Comparison of ENCODE assay signal across 7 mouse cellular contexts in the genomic region with DNA sequence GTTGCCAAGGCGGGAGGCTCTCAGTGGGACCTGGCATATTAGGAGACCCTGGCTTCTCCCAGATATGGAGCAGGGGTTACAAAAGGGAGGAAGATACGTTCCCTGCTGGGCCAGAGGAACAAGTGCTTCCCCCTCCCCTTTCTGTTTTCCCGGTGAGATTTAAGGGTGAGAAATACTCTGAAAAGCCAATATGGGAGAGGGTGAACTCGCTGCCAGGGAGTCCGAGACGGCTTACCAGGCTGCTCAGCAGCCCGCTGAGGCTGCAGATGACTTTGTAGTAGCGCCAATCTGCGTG. TPM values are rescaled to one million over a fixed set of nuclear protein-coding genes. Genes with fewer than 3 reads are reported as not detected.
A peak's percentile ranks its signal among the peaks of the same experiment; 100 is the strongest.
DNase-seq lines count a peak whose midpoint lies in the region; ATAC-seq and TF ChIP-seq lines count a peak whose summit lies in the region.

No protein-coding gene starts in this region.

- DNase-seq in liver, adult 2 months (ENCODE audit: extremely low read depth, low read depth, low spot score) = no peak
- DNase-seq in liver = no peak
- no peak for DNase-seq in forebrain, embryonic 11.5 days (ENCODE audit: low spot score)
- DNase-seq in urinary bladder, postnatal 25 days (ENCODE audit: low spot score) = no peak

- H3K4me3 ChIP-seq in liver, adult 2 months (ENCODE audit: insufficient read depth, low read depth, low read length) = peak overlapping the region; percentile 44
- H3K4me3 ChIP-seq in forebrain, embryonic 11.5 days (ENCODE audit: low read depth, low read length) = peak overlapping the region; percentile 25
- peak overlapping the region; percentile 33 for H3K4me3 ChIP-seq in intestine, embryonic 15.5 days (replicated peaks)
- peak overlapping the region; percentile 31 for H3K4me3 ChIP-seq in neural tube, embryonic 13.5 days

- ATAC-seq in forebrain, embryonic 11.5 days (replicated peaks; ENCODE audit: low FRiP score) = no peak
- no peak for ATAC-seq in intestine, embryonic 15.5 days
- no peak for ATAC-seq in neural tube, embryonic 13.5 days (ENCODE audit: low read depth)
- no peak for ATAC-seq in erythroblast, adult 5-6 weeks (replicated peaks; ENCODE audit: low FRiP score, poor library complexity, severe bottlenecking)

- H3K27ac ChIP-seq in liver, adult 2 months (replicated peaks; ENCODE audit: insufficient read depth, low read depth, low read length) = peak overlapping the region; percentile 26
- H3K27ac ChIP-seq in forebrain, embryonic 11.5 days (ENCODE audit: low read depth, low read length) = no peak overlapping the region
- H3K27ac ChIP-seq in intestine, embryonic 15.5 days = peak overlapping the region; percentile 13; the same call in 1 of the 2 replicates
- H3K27ac ChIP-seq in neural tube, embryonic 13.5 days (replicated peaks) = peak overlapping the region; percentile 75

- peak overlapping the region; percentile 7 for H3K9ac ChIP-seq in liver, adult 2 months (ENCODE audit: low read depth, low read length)
- 0 out of 2 replicates have a peak overlapping the region, but pooled peaks have one; percentile 40 for H3K9ac ChIP-seq in forebrain, embryonic 11.5 days (ENCODE audit: low read length)
- H3K9ac ChIP-seq in intestine, embryonic 15.5 days = peak overlapping the region; percentile 47
- peak overlapping the region; percentile 61 for H3K9ac ChIP-seq in neural tube, embryonic 13.5 days

- no peaks in the 10 kb centered on the region for H3K36me3 ChIP-seq in liver, adult 2 months (ENCODE audit: control insufficient read depth, insufficient read depth, low read length)
- no peaks in the 10 kb centered on the region for H3K36me3 ChIP-seq in forebrain, embryonic 11.5 days (ENCODE audit: control insufficient read depth, insufficient read depth, low read length)
- no peaks in the 10 kb centered on the region for H3K36me3 ChIP-seq in intestine, embryonic 15.5 days
- H3K36me3 ChIP-seq in neural tube, embryonic 13.5 days = no peaks in the 10 kb centered on the region

- H3K79me2 ChIP-seq in liver, adult 2 months (ENCODE audit: control insufficient read depth, insufficient read depth, low read length) = no peaks in the 10 kb centered on the region

- H3K4me2 ChIP-seq in forebrain, embryonic 11.5 days (ENCODE audit: low read depth, low read length, severe bottlenecking) = peak overlapping the region; percentile 64
- peak overlapping the region; percentile 79 for H3K4me2 ChIP-seq in intestine, embryonic 15.5 days (replicated peaks)
- peak overlapping the region; percentile 65 for H3K4me2 ChIP-seq in neural tube, embryonic 13.5 days

- H3K4me1 ChIP-seq in liver, adult 2 months (ENCODE audit: control insufficient read depth, insufficient read depth, low read length) = no peaks in the 10 kb centered on the region; the same call in 1 of the 2 replicates
- no peaks in the 10 kb centered on the region for H3K4me1 ChIP-seq in forebrain, embryonic 11.5 days (replicated peaks; ENCODE audit: control insufficient read depth, insufficient read depth, low read length)
- peaks cover 26% of the 10 kb centered on the region for H3K4me1 ChIP-seq in intestine, embryonic 15.5 days (replicated peaks)
- H3K4me1 ChIP-seq in neural tube, embryonic 13.5 days (replicated peaks) = peaks cover 38% of the 10 kb centered on the region

- TF ChIP-seq CTCF in liver, adult 2 months (IDR thresholded peaks at IDR 0.05; ENCODE audit: low read depth, low read length) = no peak

- TF ChIP-seq POLR2A in liver, adult 2 months (IDR thresholded peaks at IDR 0.05; ENCODE audit: extremely low read depth, insufficient read depth, low read length) = no peak

- no peaks in the 10 kb centered on the region for H3K27me3 ChIP-seq in liver, adult 2 months (ENCODE audit: control insufficient read depth, insufficient read depth, low read length)
- H3K27me3 ChIP-seq in forebrain, embryonic 11.5 days (ENCODE audit: control insufficient read depth, insufficient read depth, low read length) = peaks cover 3% of the 10 kb centered on the region; the same call in 1 of the 2 replicates
- no peaks in the 10 kb centered on the region for H3K27me3 ChIP-seq in intestine, embryonic 15.5 days (replicated peaks)
- H3K27me3 ChIP-seq in neural tube, embryonic 13.5 days = 0 out of 2 replicates have a peak, but pooled peaks cover 2% of the 10 kb centered on the region

- H3K9me3 ChIP-seq in forebrain, embryonic 11.5 days (ENCODE audit: control insufficient read depth, low read length) = no peaks in the 10 kb centered on the region
- no peaks in the 10 kb centered on the region for H3K9me3 ChIP-seq in intestine, embryonic 15.5 days
- H3K9me3 ChIP-seq in neural tube, embryonic 13.5 days = no peaks in the 10 kb centered on the region

- 17% methylated on average over 9 of the region's 9 CpGs for WGBS in liver, adult 2 months
- 7% methylated on average over 9 of the region's 9 CpGs for WGBS in forebrain, embryonic 11.5 days
- 20% methylated on average over 9 of the region's 9 CpGs for WGBS in intestine, embryonic 15.5 days
- 10% methylated on average over 9 of the region's 9 CpGs for WGBS in neural tube, embryonic 13.5 days

RNA-seq across cellular contexts. Expression of a gene that starts 26.7 kb away (rescaled TPM):
- total RNA-seq in liver, adult 2 months (2014; rRNA removed) = 181 and 257 TPM in 2 replicates
- 19.7 and 20.9 TPM in 2 replicates for polyA plus RNA-seq in liver, adult 2 months (2012; rRNA removed)
- 1,239 and 1,306 TPM in 2 replicates for polyA plus RNA-seq in forebrain, embryonic 11.5 days (2014; fragmentation: Nextera tagmentation; extraction: Ambion mirVana)
- 1,049 and 1,135 TPM in 2 replicates for polyA plus RNA-seq in intestine, embryonic 15.5 days (2015; fragmentation: Nextera tagmentation; extraction: Ambion mirVana)
- polyA plus RNA-seq in neural tube, embryonic 13.5 days (2015; fragmentation: Nextera tagmentation; extraction: Ambion mirVana) = 2,810 and 2,954 TPM in 2 replicates
- 185 and 230 TPM in 2 replicates for total RNA-seq in erythroblast, adult 5-6 weeks (2015; ENCODE audit: low replicate concordance)
- total RNA-seq in erythroblast, adult 5-6 weeks (2017; ENCODE audit: low replicate concordance) = 221 and 301 TPM in 2 replicates

RNA-seq across cellular contexts. Expression of a gene that starts 45.8 kb away (rescaled TPM):
- total RNA-seq in liver, adult 2 months (2014; rRNA removed) = not detected in 2 replicates
- polyA plus RNA-seq in liver, adult 2 months (2012; rRNA removed) = not detected in 2 replicates
- not detected in 2 replicates for polyA plus RNA-seq in forebrain, embryonic 11.5 days (2014; fragmentation: Nextera tagmentation; extraction: Ambion mirVana)
- not detected in 2 replicates for polyA plus RNA-seq in intestine, embryonic 15.5 days (2015; fragmentation: Nextera tagmentation; extraction: Ambion mirVana)
- polyA plus RNA-seq in neural tube, embryonic 13.5 days (2015; fragmentation: Nextera tagmentation; extraction: Ambion mirVana) = 0.78 TPM in 1 of 2 replicates, not detected in the other
- total RNA-seq in erythroblast, adult 5-6 weeks (2015; ENCODE audit: low replicate concordance) = not detected in 2 replicates
- not detected in 2 replicates for total RNA-seq in erythroblast, adult 5-6 weeks (2017; ENCODE audit: low replicate concordance)

Comparison
In these comparisons a context has a peak if more than half of its experiments do, and no peak if none do; other contexts are left out.
1. H3K9ac ChIP-seq: peak in every context shown above with its lines; median percentile 61 in neural tube, embryonic 13.5 days; 47 in intestine, embryonic 15.5 days; 40 in forebrain, embryonic 11.5 days; 7 in liver, adult 2 months.
2. RNA of a gene that starts 26.7 kb away (polyA plus RNA-seq): 2,810 to 2,954 TPM in neural tube, embryonic 13.5 days, 1,239 to 1,306 TPM in forebrain, embryonic 11.5 days and 1,049 to 1,135 TPM in intestine, embryonic 15.5 days; 19.7 to 20.9 TPM in liver, adult 2 months; every median in the first group is over 10 times any median in the second.
3. Peak in every context shown above with its lines, with median percentiles within 50 percentile points of each other: H3K4me3 ChIP-seq and H3K4me2 ChIP-seq.